In genomic region chr1:89207306-89207705, GRCm38 (mm10) we compare ENCODE assay signal across 9 mouse cellular contexts.
DNase-seq lines count a peak whose midpoint lies in the region; ATAC-seq and TF ChIP-seq lines count a peak whose summit lies in the region.
"Had no signal": no experiment of that assay in that cellular context is flagged by ENCODE, and none has a peak within 500 bp of the region (broad histone marks: within the 10 kb centered on the region; RNA-seq: fewer than 3 reads in every experiment).

No protein-coding gene starts in this region.

- no peaks in the 10 kb centered on the region for H3K27me3 ChIP-seq in hindbrain, embryonic 16.5 days (replicated peaks; ENCODE audit: control insufficient read depth, insufficient read depth, low read length)
- H3K27me3 ChIP-seq in hindbrain, embryonic 13.5 days, result no peaks in the 10 kb centered on the region
- no peaks in the 10 kb centered on the region for H3K27me3 ChIP-seq in lung, postnatal 0 days (replicated peaks; ENCODE audit: insufficient read depth, low read length)

- peak; percentile 47 for DNase-seq in lung, postnatal 0 days (ENCODE audit: low spot score)
- DNase-seq in lung, postnatal 36 days, result no peak
- DNase-seq in adipocyte (ENCODE audit: low spot score), result peak; percentile 38
- peak; percentile 47 for DNase-seq in mesoderm, embryonic 11.5 days (ENCODE audit: low read depth, low spot score)
- no peak for DNase-seq in thymus, postnatal 0 days (ENCODE audit: low spot score)

- H3K4me1 ChIP-seq in hindbrain, embryonic 16.5 days (ENCODE audit: control insufficient read depth, insufficient read depth, low read depth, low read length), result no peaks in the 10 kb centered on the region; the same call in 1 of the 2 replicates
- no peaks in the 10 kb centered on the region for H3K4me1 ChIP-seq in hindbrain, embryonic 13.5 days (replicated peaks)
- no peaks in the 10 kb centered on the region for H3K4me1 ChIP-seq in lung, postnatal 0 days (ENCODE audit: insufficient read depth, low read depth, low read length)

- no peak overlapping the region for H3K27ac ChIP-seq in hindbrain, embryonic 16.5 days (ENCODE audit: low read depth, low read length)
- no peak overlapping the region for H3K27ac ChIP-seq in hindbrain, embryonic 13.5 days
- H3K27ac ChIP-seq in lung, postnatal 0 days (ENCODE audit: low read length), result no peak overlapping the region
- H3K27ac ChIP-seq: macrophage had no signal

- no peaks in the 10 kb centered on the region for H3K9me3 ChIP-seq in hindbrain, embryonic 16.5 days (ENCODE audit: control insufficient read depth, low read length)
- H3K9me3 ChIP-seq in hindbrain, embryonic 13.5 days, result no peaks in the 10 kb centered on the region
- H3K9me3 ChIP-seq in lung, postnatal 0 days (ENCODE audit: low read length), result no peaks in the 10 kb centered on the region

- no peak for TF ChIP-seq EP300 in lung, postnatal 0 days (IDR thresholded peaks at IDR 0.05)

- WGBS in hindbrain, embryonic 16.5 days, result 9% methylated on average over 1 of the region's 1 CpGs
- 11% methylated on average over 1 of the region's 1 CpGs for WGBS in hindbrain, embryonic 13.5 days
- 0% methylated on average over 1 of the region's 1 CpGs for WGBS in lung, postnatal 0 days

- H3K9ac ChIP-seq in hindbrain, embryonic 16.5 days (ENCODE audit: low read depth, low read length), result no peak overlapping the region
- H3K9ac ChIP-seq in hindbrain, embryonic 13.5 days, result no peak overlapping the region; the same call in 1 of the 2 replicates
- no peak overlapping the region for H3K9ac ChIP-seq in lung, postnatal 0 days (replicated peaks; ENCODE audit: low read depth)

- no peak overlapping the region for H3K4me3 ChIP-seq in hindbrain, embryonic 16.5 days (ENCODE audit: low read length)
- no peak overlapping the region for H3K4me3 ChIP-seq in hindbrain, embryonic 13.5 days
- H3K4me3 ChIP-seq in lung, postnatal 0 days (ENCODE audit: low read depth, low read length), result no peak overlapping the region

- no peak overlapping the region for H3K4me2 ChIP-seq in hindbrain, embryonic 16.5 days (ENCODE audit: low read length)
- no peak overlapping the region for H3K4me2 ChIP-seq in hindbrain, embryonic 13.5 days
- H3K4me2 ChIP-seq in lung, postnatal 0 days (replicated peaks; ENCODE audit: low read depth, low read length), result no peak overlapping the region

- ATAC-seq in hindbrain, embryonic 16.5 days, result peak; percentile 64
- ATAC-seq in hindbrain, embryonic 13.5 days (ENCODE audit: low FRiP score), result no peak
- ATAC-seq in lung, postnatal 0 days, result no peak
- ATAC-seq: inflammation-experienced regulatory T-cells, adult 6 months had no signal

- H3K36me3 ChIP-seq in hindbrain, embryonic 16.5 days (ENCODE audit: control insufficient read depth, insufficient read depth, low read length), result no peaks in the 10 kb centered on the region
- no peaks in the 10 kb centered on the region for H3K36me3 ChIP-seq in hindbrain, embryonic 13.5 days
- no peaks in the 10 kb centered on the region for H3K36me3 ChIP-seq in lung, postnatal 0 days (ENCODE audit: insufficient read depth, low read length)

- peak; percentile 64 for TF ChIP-seq CTCF in lung, postnatal 0 days (IDR thresholded peaks at IDR 0.05)

Comparison
In these comparisons a context has a peak if more than half of its experiments do, and no peak if none do; other contexts are left out.
1. DNase-seq: peak in lung, postnatal 0 days (single experiment), adipocyte (single experiment) and mesoderm, embryonic 11.5 days (single experiment); none in lung, postnatal 36 days (single experiment) and thymus, postnatal 0 days (single experiment).